21 mouse cellular contexts compared by ENCODE assay signal in the genomic region with DNA sequence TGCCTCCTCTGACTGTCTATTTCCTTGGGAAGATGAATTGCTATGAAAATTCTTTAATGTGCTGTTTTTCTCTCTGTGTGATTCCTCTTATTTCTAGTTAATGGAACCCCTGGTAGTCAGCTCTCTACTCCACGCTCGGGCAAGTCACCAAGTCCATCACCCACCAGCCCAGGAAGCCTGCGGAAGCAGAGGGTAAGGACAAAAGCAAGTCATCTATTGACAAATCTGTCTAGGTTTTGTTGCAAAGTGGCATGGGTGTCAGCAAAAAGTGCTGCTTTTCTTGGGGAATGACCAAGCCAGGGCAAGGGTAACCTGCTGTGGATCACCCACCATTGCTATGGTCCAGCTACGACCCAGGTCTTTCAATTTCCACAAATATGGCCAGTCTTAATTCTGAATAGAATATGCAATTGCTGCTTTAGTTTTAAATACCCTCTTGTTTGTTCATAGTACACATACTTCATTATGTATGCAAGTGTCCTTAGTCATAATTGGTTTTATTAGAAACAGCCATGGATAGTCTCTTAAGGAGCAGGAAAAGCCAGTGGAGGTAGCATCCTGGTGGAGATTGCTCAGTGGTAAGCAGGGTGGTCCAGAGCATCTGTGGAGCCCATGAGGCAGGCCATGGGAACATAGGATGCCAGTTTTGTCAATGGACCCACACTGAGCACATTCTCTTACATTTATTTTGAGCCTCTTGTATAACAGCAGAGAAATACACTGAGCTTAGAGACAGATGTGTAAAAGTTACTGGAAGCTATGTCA. TPM values are rescaled to one million over a fixed set of nuclear protein-coding genes. Genes with fewer than 3 reads are reported as not detected.
DNase-seq lines count a peak whose midpoint lies in the region; ATAC-seq and TF ChIP-seq lines count a peak whose summit lies in the region.
"Had no signal": no experiment of that assay in that cellular context is flagged by ENCODE, and none has a peak within 500 bp of the region (broad histone marks: within the 10 kb centered on the region; RNA-seq: fewer than 3 reads in every experiment).

No protein-coding gene starts in this region.

- peak overlapping the region; percentile 28; the same call in 1 of the 2 replicates for H3K4me2 ChIP-seq in embryonic facial prominence, embryonic 15.5 days (replicated peaks)
- H3K4me2 ChIP-seq in midbrain, embryonic 16.5 days (ENCODE audit: low read length) = peak overlapping the region; percentile 34
- H3K4me2 ChIP-seq: intestine, embryonic 15.5 days; liver, embryonic 11.5 days; lung, embryonic 15.5 days had no signal

- H3K4me3 ChIP-seq in layer of hippocampus, adult 2 months = peak overlapping the region; percentile 60
- H3K4me3 ChIP-seq in embryonic facial prominence, embryonic 15.5 days (replicated peaks) = peak overlapping the region; percentile 17; the same call in 1 of the 2 replicates
- H3K4me3 ChIP-seq in midbrain, embryonic 16.5 days (ENCODE audit: low read depth, low read length) = no peak overlapping the region
- H3K4me3 ChIP-seq: forebrain, embryonic 12.5 days; heart, adult 2 months; intestine, embryonic 15.5 days; lung, embryonic 15.5 days had no signal

- TF ChIP-seq CTCF in layer of hippocampus, adult 2 months (conservative IDR thresholded peaks at IDR 0.05) = no peak

- no peaks in the 10 kb centered on the region for H3K36me3 ChIP-seq in embryonic facial prominence, embryonic 15.5 days
- peaks cover 9% of the 10 kb centered on the region; the same call in 1 of the 2 replicates for H3K36me3 ChIP-seq in midbrain, embryonic 16.5 days (ENCODE audit: control insufficient read depth, insufficient read depth, low read length)
- H3K36me3 ChIP-seq: forebrain, embryonic 12.5 days; intestine, embryonic 15.5 days; lung, embryonic 15.5 days had no signal

- peak; percentile 71; the same call in 1 of the 2 replicates for ATAC-seq in embryonic facial prominence, embryonic 15.5 days (ENCODE audit: insufficient number of reproducible peaks, low FRiP score, low TSS enrichment, low read depth)
- no peak for ATAC-seq in midbrain, embryonic 16.5 days
- ATAC-seq: intestine, embryonic 15.5 days had no signal

- peak; percentile 46 to 63 for DNase-seq in cerebellum, adult 18-20 months
- no peak for DNase-seq in cerebellum, adult 9-10 months
- DNase-seq in layer of hippocampus, adult 2 months (ENCODE audit: low spot score in 2 of 2) = no peak
- no peak for DNase-seq in layer of hippocampus, postnatal 25 days (ENCODE audit: extremely low spot score in 1 of 2, low spot score in 1 of 2)
- no peak for DNase-seq in urinary bladder, postnatal 36 days (ENCODE audit: low spot score in 2 of 2)
- DNase-seq in spleen, postnatal 10 days (ENCODE audit: low spot score in 2 of 2) = no peak
- DNase-seq: adrenal gland, postnatal 14 days; heart, adult 2 months; right cerebral cortex, adult 18-20 months; thymus, postnatal 4 days had no signal

- H3K27ac ChIP-seq in layer of hippocampus, adult 2 months = peak overlapping the region; percentile 98
- H3K27ac ChIP-seq in embryonic facial prominence, embryonic 15.5 days (replicated peaks) = peak overlapping the region; percentile 79
- H3K27ac ChIP-seq in midbrain, embryonic 16.5 days (ENCODE audit: low read length) = peak overlapping the region; percentile 56
- H3K27ac ChIP-seq: heart, adult 2 months; intestine, embryonic 15.5 days; kidney, postnatal 0 days; lung, embryonic 15.5 days had no signal

- H3K9ac ChIP-seq in embryonic facial prominence, embryonic 15.5 days = no peak overlapping the region
- H3K9ac ChIP-seq in midbrain, embryonic 16.5 days (ENCODE audit: low read depth, low read length) = no peak overlapping the region
- H3K9ac ChIP-seq: intestine, embryonic 15.5 days; lung, embryonic 15.5 days had no signal

- WGBS in embryonic facial prominence, embryonic 15.5 days = 71% methylated on average over 4 of the region's 4 CpGs
- WGBS in midbrain, embryonic 16.5 days = 79% methylated on average over 4 of the region's 4 CpGs

- no peaks in the 10 kb centered on the region for H3K9me3 ChIP-seq in embryonic facial prominence, embryonic 15.5 days (replicated peaks)
- no peaks in the 10 kb centered on the region for H3K9me3 ChIP-seq in midbrain, embryonic 16.5 days (replicated peaks; ENCODE audit: control insufficient read depth, low read length, poor library complexity, severe bottlenecking)
- H3K9me3 ChIP-seq: forebrain, embryonic 12.5 days; intestine, embryonic 15.5 days; lung, embryonic 15.5 days had no signal

- peaks cover 20% of the 10 kb centered on the region for H3K4me1 ChIP-seq in embryonic facial prominence, embryonic 15.5 days
- H3K4me1 ChIP-seq in midbrain, embryonic 16.5 days (ENCODE audit: control insufficient read depth, insufficient read depth, low read length) = peaks cover 34% of the 10 kb centered on the region
- H3K4me1 ChIP-seq: intestine, embryonic 15.5 days; lung, embryonic 15.5 days had no signal

- no peaks in the 10 kb centered on the region for H3K27me3 ChIP-seq in embryonic facial prominence, embryonic 15.5 days
- H3K27me3 ChIP-seq in midbrain, embryonic 16.5 days (ENCODE audit: control insufficient read depth, insufficient read depth, low read depth, low read length) = no peaks in the 10 kb centered on the region
- H3K27me3 ChIP-seq: forebrain, embryonic 12.5 days; intestine, embryonic 15.5 days; lung, embryonic 15.5 days had no signal

RNA-seq across cellular contexts. Expression of a gene that starts 8.9 kb away (rescaled TPM):
- not detected for total RNA-seq in layer of hippocampus, adult 2 months (2021)
- total RNA-seq in layer of hippocampus, postnatal 25 days (2021) = not detected
- not detected in 2 replicates for polyA plus RNA-seq in embryonic facial prominence, embryonic 15.5 days (2015; fragmentation: Nextera tagmentation; extraction: Ambion mirVana)
- not detected in 2 replicates for polyA plus RNA-seq in midbrain, embryonic 16.5 days (2015; fragmentation: Nextera tagmentation; extraction: Ambion mirVana)
- total RNA-seq: adrenal gland, postnatal 14 days; heart, adult 2 months; layer of hippocampus, adult 8-10 months; left cerebral cortex, postnatal 10 days; megakaryocyte progenitor cell, adult 5-6 weeks had no signal
- polyA plus RNA-seq: forebrain, embryonic 12.5 days; heart, adult 2 months; heart, embryonic 16.5 days; intestine, embryonic 15.5 days; kidney, postnatal 0 days; liver, embryonic 11.5 days; lung, embryonic 15.5 days had no signal

Comparison
In these comparisons a context has a peak if more than half of its experiments do, and no peak if none do; other contexts are left out.
1. DNase-seq: peak in cerebellum, adult 18-20 months (2 of 2); none in cerebellum, adult 9-10 months (single experiment), layer of hippocampus, adult 2 months (0 of 2), layer of hippocampus, postnatal 25 days (0 of 2), urinary bladder, postnatal 36 days (0 of 2) and spleen, postnatal 10 days (0 of 2).
2. Peak in every context shown above with its lines, with median percentiles within 50 percentile points of each other: H3K27ac ChIP-seq.